Mouse (Mus musculus) adipocyte (in vitro differentiated cells): ENCODE measurements around the gene Rag1.

ENCODE experiments used
- DNase-seq: peaks from one replicate; pipeline ENCODE4 v3.0.0-alpha.2; 2016; ENCODE audit warnings: low spot score

Gene Rag1

DNA sequence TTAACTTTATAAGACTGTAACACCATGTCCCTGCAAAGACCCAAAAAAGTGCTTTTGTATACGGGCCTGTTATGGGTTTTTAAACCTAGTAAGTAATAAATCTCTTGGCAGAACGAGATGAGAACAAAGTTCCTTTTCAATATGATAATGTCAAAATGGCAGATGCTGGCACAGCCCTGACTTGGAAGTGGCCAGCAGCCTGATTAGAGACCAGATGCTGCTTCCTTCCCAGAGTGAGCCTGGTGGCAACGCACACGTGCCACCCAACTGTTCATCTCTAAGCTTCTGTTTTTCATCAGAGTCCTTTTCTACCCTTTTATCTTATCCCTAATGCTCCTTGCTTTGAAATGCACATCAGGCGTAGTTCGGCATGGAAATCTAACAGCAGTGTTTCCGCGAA, 57.9 kb downstream of the Rag1 start:
- DNase-seq = no peak
